Mouse (Mus musculus) kidney, adult 2 months (tissue): ENCODE results near the gene Apon.

Experiments used
- CTCF ChIP-seq: fragments of 200-500 bp; conservative IDR thresholded peaks from 2 replicates; pipeline ENCODE4 v1.5.1; 2011; ENCODE audit warnings: low read depth, mild to moderate bottlenecking, control low read depth, low read length, moderate library complexity, mixed read lengths; ENCODE audit not compliant: insufficient read depth, insufficient read length
- POLR2A ChIP-seq: fragments of 200-500 bp; IDR thresholded peaks from one replicate; pipeline ENCODE4 v1.6.1; 2011; ENCODE audit warnings: low read depth, low read length, control low read depth

DNA sequence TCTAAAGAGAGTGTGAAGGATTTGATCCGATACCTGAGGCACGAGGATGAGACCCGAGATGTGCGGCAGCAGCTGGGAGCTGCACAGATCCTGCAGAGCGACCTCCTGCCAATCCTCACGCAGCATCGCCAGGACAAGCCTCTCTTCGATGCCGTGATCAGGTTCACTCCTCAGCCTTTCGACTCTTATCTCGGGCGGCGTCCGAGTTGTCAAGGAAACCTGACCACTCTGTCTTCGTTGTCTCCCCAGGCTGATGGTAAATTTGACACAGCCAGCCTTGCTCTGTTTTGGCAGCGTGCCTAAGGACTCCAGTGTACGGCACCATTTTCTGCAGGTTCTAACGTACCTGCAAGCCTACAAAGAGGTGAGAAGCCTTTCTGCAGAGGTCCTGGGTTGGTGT is 13.8 kb upstream of the Apon start:
- TF ChIP-seq POLR2A = no peak
- no peak for TF ChIP-seq CTCF
